Mouse (Mus musculus): ENCODE measurements around the gene Col9a2. TPM values are rescaled to one million over a fixed set of nuclear protein-coding genes. Genes with fewer than 3 reads are reported as not detected.
A peak's percentile ranks its signal among the peaks of the same experiment; 100 is the strongest.

Gene Col9a2
- polyA plus RNA-seq, 1 experiment, result 11.1 TPM

- 18% methylated on average over 3 of the region's 3 CpGs for WGBS
- peaks cover 22% of the 10 kb centered on the region for H3K4me1 ChIP-seq (ENCODE audit: control insufficient read depth, insufficient read depth, low read length)
- no peak overlapping the region for H3K4me3 ChIP-seq (replicated peaks; ENCODE audit: insufficient read depth, low read depth, low read length)
- 0 out of 2 replicates have a peak overlapping the region, but pooled peaks have one; percentile 25 for H3K27ac ChIP-seq (ENCODE audit: insufficient read depth, low read length)
- H3K27me3 ChIP-seq (ENCODE audit: control insufficient read depth, insufficient read depth, low read length), result no peaks in the 10 kb centered on the region
- DNase-seq, result no peak
- no peak for TF ChIP-seq CTCF (IDR thresholded peaks at IDR 0.05; ENCODE audit: borderline replicate concordance, insufficient read depth, low read depth, low read length)
These were observed 35.5 kb upstream of the Col9a2 start for GRCm38 (mm10) chr4:121003611-121004091.

- no peaks in the 10 kb centered on the region for H3K27me3 ChIP-seq (ENCODE audit: control insufficient read depth, insufficient read depth, low read length)
- WGBS, result 85% methylated on average over 4 of the region's 4 CpGs
- DNase-seq, result no peak
- no peak overlapping the region for H3K4me3 ChIP-seq (replicated peaks; ENCODE audit: insufficient read depth, low read depth, low read length)
- peaks cover 22% of the 10 kb centered on the region for H3K4me1 ChIP-seq (ENCODE audit: control insufficient read depth, insufficient read depth, low read length)
- TF ChIP-seq CTCF (IDR thresholded peaks at IDR 0.05; ENCODE audit: borderline replicate concordance, insufficient read depth, low read depth, low read length), result no peak
- no peak for TF ChIP-seq POLR2A (IDR thresholded peaks at IDR 0.05; ENCODE audit: borderline replicate concordance, insufficient read depth, low read length)
- H3K27ac ChIP-seq (ENCODE audit: insufficient read depth, low read length), result no peak overlapping the region
These were observed 34.5 kb upstream of the Col9a2 start for GRCm38 (mm10) chr4:121004679-121005078.

- Histone ChIP-seq H3K4me3 (replicated peaks; ENCODE audit: insufficient read depth, low read depth, low read length) (no peak overlapping the region), H3K27me3 (ENCODE audit: control insufficient read depth, insufficient read depth, low read length) (no peaks in the 10 kb centered on the region), H3K27ac (ENCODE audit: insufficient read depth, low read length) (no peak overlapping the region), H3K4me1 (ENCODE audit: control insufficient read depth, insufficient read depth, low read length) (peaks cover 23% of the 10 kb centered on the region)
- no peak for DNase-seq
- TF ChIP-seq POLR2A (IDR thresholded peaks at IDR 0.05; ENCODE audit: borderline replicate concordance, insufficient read depth, low read length), result no peak
- no peak for TF ChIP-seq CTCF (IDR thresholded peaks at IDR 0.05; ENCODE audit: borderline replicate concordance, insufficient read depth, low read depth, low read length)
These were observed 32.2 kb upstream of the Col9a2 start for GRCm38 (mm10) chr4:121007006-121007405.

GRCm38 (mm10) chr4:121008071-121008745 is 31.0 kb upstream of the Col9a2 start:
- no peak for DNase-seq
- H3K27me3 ChIP-seq (ENCODE audit: control insufficient read depth, insufficient read depth, low read length), result no peaks in the 10 kb centered on the region
- no peak overlapping the region for H3K27ac ChIP-seq (ENCODE audit: insufficient read depth, low read length)
- no peak for TF ChIP-seq POLR2A (IDR thresholded peaks at IDR 0.05; ENCODE audit: borderline replicate concordance, insufficient read depth, low read length)
- no peak for TF ChIP-seq CTCF (IDR thresholded peaks at IDR 0.05; ENCODE audit: borderline replicate concordance, insufficient read depth, low read depth, low read length)
- peaks cover 15% of the 10 kb centered on the region for H3K4me1 ChIP-seq (ENCODE audit: control insufficient read depth, insufficient read depth, low read length)
- no peak overlapping the region for H3K4me3 ChIP-seq (replicated peaks; ENCODE audit: insufficient read depth, low read depth, low read length)
- 91% methylated on average over 3 of the region's 3 CpGs for WGBS

- H3K27ac ChIP-seq (ENCODE audit: insufficient read depth, low read length), result no peak overlapping the region
- peaks cover 12% of the 10 kb centered on the region for H3K4me1 ChIP-seq (ENCODE audit: control insufficient read depth, insufficient read depth, low read length)
- WGBS, result 58% methylated on average over 5 of the region's 5 CpGs
- no peaks in the 10 kb centered on the region for H3K27me3 ChIP-seq (ENCODE audit: control insufficient read depth, insufficient read depth, low read length)
- DNase-seq, result no peak
- no peak overlapping the region for H3K4me3 ChIP-seq (replicated peaks; ENCODE audit: insufficient read depth, low read depth, low read length)
- no peak for TF ChIP-seq POLR2A (IDR thresholded peaks at IDR 0.05; ENCODE audit: borderline replicate concordance, insufficient read depth, low read length)
These were observed 30.0 kb upstream of the Col9a2 start for GRCm38 (mm10) chr4:121009151-121009550.

- DNase-seq, result no peak
- no peak for TF ChIP-seq CTCF (IDR thresholded peaks at IDR 0.05; ENCODE audit: borderline replicate concordance, insufficient read depth, low read depth, low read length)
- no peak for TF ChIP-seq POLR2A (IDR thresholded peaks at IDR 0.05; ENCODE audit: borderline replicate concordance, insufficient read depth, low read length)
- no peaks in the 10 kb centered on the region for H3K27me3 ChIP-seq (ENCODE audit: control insufficient read depth, insufficient read depth, low read length)
- H3K4me3 ChIP-seq (replicated peaks; ENCODE audit: insufficient read depth, low read depth, low read length), result no peak overlapping the region
- peaks cover 8% of the 10 kb centered on the region for H3K4me1 ChIP-seq (ENCODE audit: control insufficient read depth, insufficient read depth, low read length)
- WGBS, result 81% methylated on average over 11 of the region's 11 CpGs
- no peak overlapping the region for H3K27ac ChIP-seq (ENCODE audit: insufficient read depth, low read length)
These were observed 28.2 kb upstream of the Col9a2 start for GRCm38 (mm10) chr4:121010770-121011549.

GRCm38 (mm10) chr4:121014594-121015267 is 24.5 kb upstream of the Col9a2 start:
- no peak for DNase-seq
- H3K4me1 ChIP-seq (ENCODE audit: control insufficient read depth, insufficient read depth, low read length), result peaks cover 4% of the 10 kb centered on the region
- no peak overlapping the region for H3K27ac ChIP-seq (ENCODE audit: insufficient read depth, low read length)
- TF ChIP-seq CTCF (IDR thresholded peaks at IDR 0.05; ENCODE audit: borderline replicate concordance, insufficient read depth, low read depth, low read length) (no peak), POLR2A (IDR thresholded peaks at IDR 0.05; ENCODE audit: borderline replicate concordance, insufficient read depth, low read length) (no peak)
- no peak overlapping the region for H3K4me3 ChIP-seq (replicated peaks; ENCODE audit: insufficient read depth, low read depth, low read length)
- WGBS, result 65% methylated on average over 10 of the region's 10 CpGs
- no peaks in the 10 kb centered on the region for H3K27me3 ChIP-seq (ENCODE audit: control insufficient read depth, insufficient read depth, low read length)
